Mouse (Mus musculus) kidney, postnatal 10 days (tissue): Measurements from ENCODE around the gene Ndufaf5.
"Not testable (repeated sequence)": the region's sequence is repeated elsewhere in the genome, so short reads cannot be mapped to it uniquely, and the experiment has no call there.

Experiments
- DNase-seq: peaks from one replicate; pipeline ENCODE4 v3.0.0; 2021; ENCODE audit warnings: mixed read lengths

Ndufaf5 gene

GRCm38 (mm10) chr2:140170127-140170802, at the start of gene Ndufaf5, which contains the start of gene Esf1:
Ndufaf5 (plus strand) TSS chr2:140170649.
Esf1 (minus strand) TSS chr2:140170564.
- DNase-seq = peak; percentile 98

- DNase-seq = no peak
Observed at GRCm38 (mm10) chr2:140125516-140125915, 44.9 kb upstream of the Ndufaf5 start.

GRCm38 (mm10) chr2:140151743-140152142, 18.7 kb upstream of the Ndufaf5 start, which contains the start of gene Gm17374:
Gm17374 (plus strand) TSS chr2:140152043.
- DNase-seq = not testable (repeated sequence)

- no peak for DNase-seq
Observed at GRCm38 (mm10) chr2:140159186-140159730, 11.2 kb upstream of the Ndufaf5 start.

GRCm38 (mm10) chr2:140163351-140163854, 7.0 kb upstream of the Ndufaf5 start:
- no peak for DNase-seq

- DNase-seq = no peak
Observed at GRCm38 (mm10) chr2:140169057-140169456, 1.4 kb upstream of the Ndufaf5 start.

- no peak for DNase-seq
Observed at GRCm38 (mm10) chr2:140170803-140171553, 529 bp downstream of the Ndufaf5 start.

- DNase-seq = not testable (repeated sequence)
Observed at GRCm38 (mm10) chr2:140185685-140186210, 15.3 kb downstream of the Ndufaf5 start.

- no peak for DNase-seq
Observed at GRCm38 (mm10) chr2:140200713-140201112, 30.3 kb downstream of the Ndufaf5 start.

- DNase-seq = no peak
Observed at GRCm38 (mm10) chr2:140202573-140202972, 32.1 kb downstream of the Ndufaf5 start.

GRCm38 (mm10) chr2:140203756-140204155, 33.3 kb downstream of the Ndufaf5 start:
- DNase-seq = no peak

- DNase-seq = no peak
Observed at GRCm38 (mm10) chr2:140214519-140215027, 44.1 kb downstream of the Ndufaf5 start.

GRCm38 (mm10) chr2:140215415-140215814, 45.0 kb downstream of the Ndufaf5 start:
- DNase-seq = no peak

GRCm38 (mm10) chr2:140215965-140216364, 45.5 kb downstream of the Ndufaf5 start:
- no peak for DNase-seq

- DNase-seq = no peak
Observed at GRCm38 (mm10) chr2:140220325-140220724, 49.9 kb downstream of the Ndufaf5 start.

- no peak for DNase-seq
Observed at GRCm38 (mm10) chr2:140230295-140230694, 59.8 kb downstream of the Ndufaf5 start.

- no peak for DNase-seq
Observed at GRCm38 (mm10) chr2:140237245-140237644, 66.8 kb downstream of the Ndufaf5 start.

GRCm38 (mm10) chr2:140242398-140242797, 71.9 kb downstream of the Ndufaf5 start:
- no peak for DNase-seq

- no peak for DNase-seq
Observed at GRCm38 (mm10) chr2:140243105-140243504, 72.7 kb downstream of the Ndufaf5 start.
